Mouse (Mus musculus) heart, postnatal 0 days (tissue): ENCODE results near the gene Slc17a5. TPM values are rescaled to one million over a fixed set of nuclear protein-coding genes. Genes with fewer than 3 reads are reported as not detected.

ENCODE experiments used
- ATAC-seq: fragments of 200-750 bp; cut with Nextera tagmentation; 2 replicates; pipeline ENCODE4 v1.8.0; 2017; ENCODE audit warnings: low read depth, moderate number of reproducible peaks, moderate library complexity; ENCODE audit not compliant: insufficient read depth
- DNase-seq: peaks from one replicate; pipeline ENCODE4 v3.0.0-alpha.2; 2016; ENCODE audit warnings: low spot score
- H3K27ac ChIP-seq: fragments of 300-500 bp; sonication (generic); 2 replicates; pipeline ENCODE4 v1.5.1; 2014; ENCODE audit warnings: low read depth, mild to moderate bottlenecking
- H3K27me3 ChIP-seq: fragments of 300-500 bp; sonication (generic); 2 replicates; pipeline ENCODE4 v1.6.1; 2014; ENCODE audit warnings: low read length, mixed read lengths; ENCODE audit not compliant: control insufficient read depth, insufficient read depth
- H3K36me3 ChIP-seq: fragments of 300-500 bp; sonication (generic); replicated peaks from 2 replicates; pipeline ENCODE4 v1.6.1; 2014; ENCODE audit warnings: low read length, mixed read lengths; ENCODE audit not compliant: control insufficient read depth, insufficient read depth
- H3K4me1 ChIP-seq: fragments of 300-500 bp; sonication (generic); 2 replicates; pipeline ENCODE4 v1.6.1; 2014; ENCODE audit warnings: antibody characterized with exemption; ENCODE audit not compliant: control insufficient read depth, insufficient read depth
- H3K4me2 ChIP-seq: fragments of 300-500 bp; sonication (generic); 2 replicates; pipeline ENCODE4 v1.6.1; 2014; ENCODE audit warnings: low read depth, mild to moderate bottlenecking, low read length, moderate library complexity
- H3K4me3 ChIP-seq: fragments of 300-500 bp; sonication (generic); 2 replicates; pipeline ENCODE4 v1.5.1; 2014; ENCODE audit warnings: low read depth, low read length
- H3K9ac ChIP-seq: fragments of 300-500 bp; sonication (generic); replicated peaks from 2 replicates; pipeline ENCODE4 v1.6.1; 2014; ENCODE audit warnings: low read depth, low read length, mixed read lengths
- H3K9me3 ChIP-seq: fragments of 300-500 bp; sonication (generic); replicated peaks from 2 replicates; pipeline ENCODE4 v1.6.1; 2016; ENCODE audit warnings: low read length; ENCODE audit not compliant: control insufficient read depth
- CTCF ChIP-seq: IDR thresholded peaks from 2 replicates; pipeline ENCODE4 v1.5.1; 2016; ENCODE audit warnings: antibody characterized with exemption, control low read depth, low read depth
- EP300 ChIP-seq: IDR thresholded peaks from 2 replicates; pipeline ENCODE4 v1.6.1; 2016; ENCODE audit warnings: antibody characterized with exemption, low read depth
- WGBS: fragments of 180-500 bp; shearing (Covaris S2); extraction: QIAGEN DNeasy Blood & Tissue Kit; methylation state at CpG from one replicate; pipeline ENCODE4 v1.1.7; 2014; 5-methylcytosine and 5-hydroxymethylcytosine counted together
- polyA plus RNA-seq: library from polyadenylated mRNA; unstranded; fragments of >200 nt; fragmentation: Nextera tagmentation; extraction: Ambion mirVana; gene quantifications from 2 replicates; pipeline ENCODE4 v1.2.1, GENCODE M21; 2015
- total RNA-seq: library from RNA; depleted of rRNA; stranded (reverse); fragments of >200 nt; gene quantifications from 2 replicates; pipeline ENCODE4 v1.2.3, GENCODE M21; 2014; ENCODE audit warnings: low replicate concordance

Gene Slc17a5
- total and polyA plus RNA-seq, 2 experiments from 2014 or later, result 6.3 to 8.0 TPM

DNA sequence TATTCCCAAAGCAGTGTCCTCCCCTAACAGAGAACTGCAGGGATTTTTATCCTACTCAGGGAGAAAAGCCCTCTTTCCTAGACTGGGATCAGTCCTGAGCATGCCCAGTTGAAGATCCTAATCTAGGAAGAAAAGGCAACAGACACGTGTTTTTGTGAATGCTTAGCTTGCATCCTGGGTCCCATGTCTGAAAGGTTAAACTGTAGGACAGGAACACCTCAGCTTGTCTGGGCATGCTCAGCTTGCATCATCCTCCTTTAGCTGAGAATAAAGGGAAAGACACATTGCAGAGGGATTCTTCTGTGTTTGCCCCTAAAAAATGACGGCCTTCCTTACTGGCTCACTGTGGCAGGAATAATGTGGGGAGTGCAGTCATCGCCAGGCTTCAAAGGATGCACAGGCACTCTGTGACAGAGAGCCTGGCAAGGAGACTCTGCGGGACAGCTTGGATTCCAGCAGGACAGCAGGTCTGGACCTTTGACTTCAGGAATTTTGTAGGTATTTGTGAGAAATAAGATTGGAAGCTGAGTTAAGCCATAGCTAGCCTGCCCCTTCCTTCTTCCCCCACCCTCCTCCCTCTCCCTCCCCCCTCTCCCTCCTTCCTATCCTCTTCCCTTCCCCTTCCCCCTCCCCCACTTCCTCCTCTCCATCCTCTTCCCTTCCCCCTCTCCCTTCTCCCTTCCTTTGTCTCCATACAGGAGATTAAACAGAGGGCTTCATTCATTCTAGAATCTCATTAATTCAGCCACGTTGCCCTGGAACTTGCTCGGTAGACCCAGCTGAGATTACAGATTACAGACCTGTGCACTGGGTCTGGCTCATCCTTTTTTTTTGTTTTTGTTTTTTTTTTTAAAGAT lies 84.4 kb downstream of the Slc17a5 start:
- Histone ChIP-seq H3K27me3 (no peaks in the 10 kb centered on the region), H3K9ac (no peak overlapping the region), H3K4me2 (no peak overlapping the region), H3K36me3 (no peaks in the 10 kb centered on the region), H3K27ac (no peak overlapping the region), H3K4me1 (peaks cover 7% of the 10 kb centered on the region), H3K9me3 (no peaks in the 10 kb centered on the region), H3K4me3 (no peak overlapping the region)
- 39% methylated on average over 6 of the region's 6 CpGs for WGBS
- TF ChIP-seq EP300 (no peak), CTCF (no peak)
- no peak for ATAC-seq
- DNase-seq, result no peak

DNA sequence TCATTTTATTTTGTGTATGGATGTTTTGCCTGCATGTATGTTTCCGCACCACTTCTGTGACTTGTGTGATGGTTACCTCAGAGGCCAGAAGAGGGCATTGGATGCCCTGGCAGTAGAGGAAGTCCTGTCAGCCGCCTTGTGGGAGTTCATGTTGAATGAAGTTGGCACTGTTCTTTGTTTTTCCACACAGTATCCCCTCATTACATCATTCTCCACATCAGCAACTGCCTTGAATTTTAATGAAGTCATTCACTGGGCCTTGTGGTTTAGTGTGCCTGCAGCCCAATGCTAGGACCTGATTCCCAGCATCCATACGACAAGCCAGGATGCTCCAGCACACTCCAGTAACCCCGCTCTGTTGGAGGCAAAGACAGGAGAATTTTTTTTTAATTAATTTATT lies 86.6 kb downstream of the Slc17a5 start:
- ATAC-seq (no peak), DNase-seq (no peak)
- Histone ChIP-seq H3K4me3 (no peak overlapping the region), H3K9ac (no peak overlapping the region), H3K27ac (no peak overlapping the region), H3K4me2 (no peak overlapping the region), H3K9me3 (no peaks in the 10 kb centered on the region), H3K27me3 (no peaks in the 10 kb centered on the region), H3K4me1 (peaks cover 7% of the 10 kb centered on the region), H3K36me3 (no peaks in the 10 kb centered on the region)
- WGBS, result 79% methylated on average over 4 of the region's 4 CpGs
- TF ChIP-seq CTCF (peak; percentile 28), EP300 (no peak)

DNA sequence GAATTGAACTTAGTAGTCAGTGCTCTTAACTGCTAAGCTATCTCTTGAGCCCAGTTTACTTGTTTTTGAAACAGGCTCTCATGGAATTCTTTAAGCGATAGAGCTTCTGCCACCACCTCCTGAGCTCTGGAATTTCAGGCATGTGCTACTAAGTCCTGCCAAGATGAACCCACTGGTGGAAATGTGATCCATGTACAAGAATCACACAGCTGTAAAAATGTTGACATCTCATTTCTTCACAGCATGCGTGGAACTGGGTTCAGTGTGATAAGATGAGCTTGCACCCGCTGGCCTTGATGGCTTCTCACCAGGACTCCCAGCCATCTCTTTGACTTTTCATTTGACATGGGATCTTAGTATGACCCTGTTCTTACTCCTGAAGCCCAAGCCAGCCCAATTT lies 87.5 kb downstream of the Slc17a5 start:
- 20% methylated on average over 3 of the region's 3 CpGs for WGBS
- H3K9ac ChIP-seq, result no peak overlapping the region
- peaks cover 7% of the 10 kb centered on the region for H3K4me1 ChIP-seq
- no peak for DNase-seq
- no peaks in the 10 kb centered on the region for H3K36me3 ChIP-seq
- no peak overlapping the region for H3K4me2 ChIP-seq
- H3K27ac ChIP-seq, result peak overlapping the region; percentile 58
- no peak overlapping the region for H3K4me3 ChIP-seq
- TF ChIP-seq EP300 (peak; percentile 28; the same call in 1 of the 2 replicates), CTCF (no peak)
- peak; percentile 61 for ATAC-seq
- no peaks in the 10 kb centered on the region for H3K27me3 ChIP-seq
- H3K9me3 ChIP-seq, result no peaks in the 10 kb centered on the region

DNA sequence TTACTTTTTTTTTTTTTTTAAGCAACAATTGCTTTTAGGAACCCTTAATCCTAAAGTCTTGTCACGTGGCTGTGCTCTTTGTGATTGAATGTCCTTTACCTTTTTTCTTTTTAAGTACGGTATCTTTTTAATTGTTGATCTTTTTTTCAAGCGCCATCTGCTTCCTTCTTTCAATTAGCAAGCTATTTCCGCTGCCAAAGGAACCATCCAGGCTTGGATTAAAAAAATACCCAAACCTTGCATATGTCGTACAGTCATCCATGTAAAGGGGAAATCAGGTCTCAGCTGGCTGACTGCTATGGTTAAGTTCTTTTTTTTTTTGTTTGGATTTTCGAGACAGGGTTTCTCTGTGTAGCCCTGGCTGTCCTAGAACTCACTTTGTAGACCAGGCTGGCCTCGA lies 94.7 kb downstream of the Slc17a5 start:
- no peak for TF ChIP-seq CTCF
- no peak for TF ChIP-seq EP300
- no peak overlapping the region for H3K4me3 ChIP-seq
- H3K27ac ChIP-seq, result no peak overlapping the region
- H3K9ac ChIP-seq, result no peak overlapping the region
- ATAC-seq (no peak), DNase-seq (no peak)
- no peak overlapping the region for H3K4me2 ChIP-seq
- H3K9me3 ChIP-seq, result no peaks in the 10 kb centered on the region
- no peaks in the 10 kb centered on the region for H3K36me3 ChIP-seq
- no peaks in the 10 kb centered on the region for H3K27me3 ChIP-seq
- H3K4me1 ChIP-seq, result no peaks in the 10 kb centered on the region
- 83% methylated on average over 7 of the region's 7 CpGs for WGBS

DNA sequence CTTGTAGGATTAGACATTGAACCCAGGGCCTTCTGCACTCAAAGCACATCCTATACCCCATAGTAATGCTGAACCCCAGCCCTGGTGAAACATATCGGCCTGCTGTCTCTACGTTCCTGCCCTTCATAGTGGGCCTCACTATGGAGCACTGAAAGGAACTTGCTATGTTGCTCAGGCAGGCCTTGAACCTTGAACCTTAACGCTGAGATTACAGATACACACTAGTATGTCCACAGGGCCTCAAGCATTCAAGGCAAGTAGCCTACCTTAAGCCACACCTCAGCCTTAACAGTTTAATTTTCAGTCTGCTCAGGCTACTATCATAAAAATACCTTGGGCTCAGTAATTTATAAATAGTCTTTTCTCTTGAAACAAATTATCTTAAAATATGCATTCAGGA lies 95.6 kb downstream of the Slc17a5 start:
- Histone ChIP-seq H3K4me3 (no peak overlapping the region), H3K4me2 (no peak overlapping the region), H3K4me1 (no peaks in the 10 kb centered on the region), H3K9me3 (no peaks in the 10 kb centered on the region), H3K27ac (no peak overlapping the region), H3K9ac (no peak overlapping the region), H3K36me3 (no peaks in the 10 kb centered on the region), H3K27me3 (no peaks in the 10 kb centered on the region)
- TF ChIP-seq CTCF (no peak), EP300 (no peak)
- WGBS, result 91% methylated on average over 3 of the region's 3 CpGs
- ATAC-seq (no peak), DNase-seq (no peak)

DNA sequence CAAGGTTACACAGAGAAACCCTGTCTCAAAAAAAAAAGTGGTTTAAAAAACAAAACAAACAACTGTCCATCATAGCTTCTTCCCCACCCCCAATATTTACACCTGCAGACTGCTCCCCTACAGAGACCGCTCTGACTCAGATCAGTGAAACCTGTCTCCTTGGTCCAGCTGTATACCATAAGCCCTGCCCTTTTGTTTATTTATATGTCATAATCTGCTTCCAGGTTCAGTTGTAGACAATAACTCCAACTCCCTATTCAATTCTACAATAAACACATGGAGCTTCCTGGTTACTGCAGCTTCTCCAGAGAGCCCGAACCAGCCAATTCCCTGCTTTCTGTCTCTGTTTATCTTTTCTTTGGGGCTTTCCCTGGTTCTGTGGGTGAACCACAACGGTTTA lies 96.7 kb downstream of the Slc17a5 start:
- 75% methylated on average over 3 of the region's 3 CpGs for WGBS
- H3K9me3 ChIP-seq, result no peaks in the 10 kb centered on the region
- H3K4me2 ChIP-seq, result no peak overlapping the region

More for the DNA sequence above, 96.7 kb downstream of the Slc17a5 start:
- Histone ChIP-seq H3K36me3 (no peaks in the 10 kb centered on the region), H3K4me3 (no peak overlapping the region), H3K27me3 (no peaks in the 10 kb centered on the region), H3K9ac (no peak overlapping the region), H3K27ac (no peak overlapping the region), H3K4me1 (no peaks in the 10 kb centered on the region)
- TF ChIP-seq CTCF, result no peak
- TF ChIP-seq EP300, result no peak
- no peak for DNase-seq
- ATAC-seq, result no peak
